Mouse (Mus musculus) urinary bladder, adult 18-20 months (tissue): ENCODE measurements around the gene Apoc2.
A peak's percentile ranks its signal among the peaks of the same experiment; 100 is the strongest.
"Not testable (repeated sequence)": the region's sequence is repeated elsewhere in the genome, so short reads cannot be mapped to it uniquely, and the experiment has no call there.

Source experiments
- DNase-seq, 2 experiments: peaks; one replicate each; pipeline ENCODE4 v3.0.0; 2022; ENCODE audit warnings: low spot score in 2 of 2, mixed read lengths in 2 of 2

Apoc2 gene

DNA sequence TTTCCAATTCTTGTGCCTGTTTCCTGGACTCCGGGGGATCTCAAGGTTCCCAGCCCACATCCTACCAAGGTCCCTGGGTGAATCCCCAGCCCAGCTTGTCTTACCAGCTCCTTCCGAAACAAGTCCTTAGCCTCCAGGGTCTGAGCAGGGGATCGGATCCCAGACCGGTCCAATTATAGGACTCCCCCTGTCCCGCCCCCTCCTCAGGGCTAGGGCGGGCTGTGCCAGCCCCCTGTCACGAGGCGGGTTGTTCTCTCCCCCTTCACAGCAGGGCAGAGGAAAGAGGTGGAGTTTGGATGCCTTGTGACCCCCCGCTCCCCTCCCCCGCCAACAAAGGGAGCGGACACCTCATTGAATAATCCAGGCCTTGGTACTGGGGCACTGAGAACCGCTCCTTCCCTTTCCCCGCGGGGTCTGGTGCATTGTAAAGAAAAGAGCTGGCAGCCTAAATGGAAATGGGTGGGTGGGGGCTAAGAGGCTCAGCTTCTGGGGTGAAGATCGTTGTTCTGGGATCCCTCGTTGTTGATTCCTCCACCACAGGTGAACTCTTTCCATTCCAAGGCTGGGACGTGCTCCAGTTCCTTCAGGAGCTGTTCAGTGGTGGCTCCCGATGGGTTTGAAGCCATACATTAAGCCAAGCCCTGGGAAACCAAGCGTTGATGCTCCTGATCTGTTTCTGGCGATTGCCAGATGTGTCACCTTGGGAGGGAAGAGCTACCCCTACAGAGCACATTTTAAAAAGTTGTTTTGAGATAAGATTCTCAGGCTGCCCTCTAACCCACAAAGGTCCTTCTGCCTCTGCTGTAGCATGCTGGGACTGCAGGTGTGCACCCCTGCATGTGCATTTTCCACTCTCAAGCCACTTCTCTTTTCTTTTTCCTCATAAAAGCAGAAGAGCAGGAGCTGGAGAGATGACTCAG lies 21.4 kb upstream of the Apoc2 start, which contains the start of gene Apoe:
Apoe (minus strand) TSS at position 282 of the 920 bp plus-strand sequence.
- DNase-seq: peak in 1 of 2 experiments; percentile 42

DNA sequence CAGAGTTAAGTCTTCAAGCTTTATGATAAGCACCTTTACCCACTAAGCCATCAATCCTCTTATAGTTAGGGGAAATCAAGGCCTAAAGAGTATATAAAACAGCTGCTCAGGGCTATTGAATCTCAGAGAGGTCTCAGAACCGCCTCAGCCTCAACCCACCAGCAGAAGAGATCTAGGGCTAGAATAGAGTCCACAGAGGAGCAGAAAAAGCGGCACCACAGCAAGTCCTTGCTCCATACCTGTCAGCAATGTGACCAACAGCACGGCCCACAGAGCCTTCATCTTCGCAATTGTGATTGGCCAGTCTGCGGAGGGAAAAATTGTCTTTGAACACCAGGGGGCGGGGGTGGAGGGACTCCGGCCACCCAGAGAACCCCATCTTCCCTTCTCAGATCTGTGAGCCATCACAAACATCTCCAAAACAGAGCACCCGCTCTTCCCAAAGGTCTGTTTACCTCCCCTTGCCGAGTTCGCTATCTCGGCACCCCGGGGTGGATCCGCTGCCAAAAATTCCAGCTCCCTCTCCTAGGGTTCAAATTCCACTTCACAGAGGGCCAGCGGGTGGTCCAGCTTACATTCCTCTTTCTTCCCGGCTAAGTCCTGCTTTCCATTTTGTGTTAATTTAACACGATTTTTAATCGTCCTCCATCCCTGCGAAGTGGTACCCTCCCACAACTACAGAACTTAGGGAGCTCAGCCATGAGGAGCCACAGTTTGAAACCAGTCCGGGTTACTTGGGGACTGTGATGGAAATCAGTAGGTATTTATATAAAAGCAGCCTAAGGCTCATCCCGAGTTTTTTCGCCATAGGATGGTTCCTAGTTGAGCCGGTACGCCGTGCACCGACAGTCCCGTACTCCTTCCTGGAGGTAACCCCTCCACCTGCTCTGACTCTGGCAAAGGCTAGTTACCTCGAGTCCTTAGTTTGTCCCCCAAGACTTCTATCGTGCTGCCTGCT lies 20.5 kb upstream of the Apoc2 start:
- no peak for DNase-seq

DNA sequence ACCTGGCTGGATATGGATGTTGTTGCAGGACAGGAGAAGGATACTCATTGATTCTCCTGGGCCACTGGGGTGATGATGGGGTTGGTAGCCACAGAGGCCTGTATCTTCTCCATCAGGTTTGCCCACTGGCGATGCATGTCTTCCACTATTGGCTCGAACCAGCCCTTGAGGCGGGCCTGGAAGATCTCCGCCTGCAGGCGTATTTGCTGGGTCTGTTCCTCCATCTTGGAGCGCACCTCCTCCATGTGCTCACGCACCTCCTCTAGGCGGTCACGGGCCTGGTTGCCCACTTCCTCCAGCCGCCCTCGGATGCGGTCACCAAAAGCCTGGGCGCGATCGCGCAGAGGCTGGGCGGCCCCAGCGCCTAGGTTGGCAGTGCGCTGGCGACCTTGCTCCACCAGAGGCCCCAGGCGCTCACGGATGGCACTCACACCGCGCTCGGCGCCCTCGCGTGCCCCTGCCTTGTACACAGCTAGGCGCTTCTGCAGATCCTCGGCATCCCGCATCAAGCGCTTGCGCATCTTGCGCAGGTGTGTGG lies 18.7 kb upstream of the Apoc2 start:
- no peak for DNase-seq

DNA sequence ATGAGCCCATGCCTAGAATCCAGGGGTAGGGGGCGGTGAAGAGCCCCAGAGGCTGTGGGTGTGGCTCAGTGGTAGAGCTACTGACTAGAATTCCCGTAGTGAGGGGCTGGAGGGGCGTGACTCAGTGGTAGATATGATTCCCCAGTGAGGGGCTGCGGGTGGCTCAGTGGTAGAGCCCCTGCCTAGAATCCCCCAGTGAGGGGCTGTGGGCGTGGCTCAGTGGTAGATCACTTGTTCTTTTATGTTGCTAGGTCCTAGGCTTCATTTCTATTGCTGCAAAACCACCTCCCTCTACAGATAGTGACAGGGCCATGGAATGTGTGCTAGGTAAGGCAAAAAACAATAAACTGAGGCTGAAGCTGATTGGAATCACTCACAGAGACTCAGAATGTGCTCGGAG lies 18.1 kb upstream of the Apoc2 start:
- DNase-seq: no peak

DNA sequence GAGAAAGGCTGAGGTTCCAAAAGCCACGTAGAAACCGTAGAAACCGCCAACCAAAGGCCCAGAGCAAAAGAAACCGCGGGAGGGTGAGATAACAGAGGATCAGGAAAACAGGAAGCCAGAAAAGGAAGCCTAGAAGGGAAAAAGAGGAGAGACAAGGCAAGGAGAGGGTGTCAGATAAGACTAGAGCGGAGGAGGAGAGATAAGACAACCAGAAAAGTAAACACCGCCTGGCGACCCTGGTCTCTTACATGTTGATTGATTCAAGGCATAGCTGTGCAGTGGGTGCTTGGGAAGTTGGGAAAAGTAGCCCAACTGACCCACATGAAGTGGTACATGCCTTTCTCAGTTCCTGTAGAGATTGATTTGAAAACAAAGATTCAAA lies 17.5 kb upstream of the Apoc2 start:
- no peak for DNase-seq

DNA sequence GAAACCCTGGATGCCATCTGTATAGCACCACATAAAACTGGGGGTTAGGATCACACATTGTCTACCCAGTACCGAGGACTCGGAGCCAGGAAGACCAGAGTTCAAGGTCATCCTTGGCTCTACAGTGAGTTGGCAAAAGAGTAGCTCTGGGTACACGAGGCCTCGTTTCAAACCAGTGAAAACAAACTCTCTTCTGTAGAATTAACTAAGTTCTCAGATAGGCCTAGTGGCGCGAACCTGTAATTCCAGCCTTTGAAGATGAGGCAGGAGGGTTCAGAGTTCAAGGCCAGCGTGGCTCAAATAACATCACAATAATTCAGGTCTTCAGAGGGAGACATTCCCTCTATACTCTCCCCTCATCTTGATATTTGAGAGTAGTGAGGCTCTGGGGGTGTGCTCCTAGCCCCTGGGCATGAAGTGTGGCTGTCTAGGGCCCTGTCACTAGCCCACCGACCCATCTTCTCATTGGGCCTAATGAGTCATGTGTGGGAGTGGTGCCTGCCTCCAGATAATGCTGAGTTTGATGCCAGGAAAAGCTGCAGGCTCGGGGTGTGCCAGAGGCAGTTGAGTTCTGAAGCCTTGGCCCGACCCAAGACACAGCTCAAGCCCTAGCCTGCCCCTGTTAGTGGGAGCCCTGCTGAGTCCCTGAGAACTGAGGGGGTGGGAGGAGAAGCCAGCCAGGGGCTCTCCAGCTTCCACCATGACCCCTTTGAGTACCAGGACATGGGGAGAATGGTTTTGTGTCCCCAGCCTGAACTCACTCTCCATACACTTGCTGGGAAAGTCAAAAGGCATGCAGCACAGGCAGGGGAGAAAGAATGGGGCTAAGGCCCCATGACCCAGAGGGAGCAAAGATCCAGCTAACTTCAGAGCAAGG lies 16.8 kb upstream of the Apoc2 start:
- DNase-seq: no peak

DNA sequence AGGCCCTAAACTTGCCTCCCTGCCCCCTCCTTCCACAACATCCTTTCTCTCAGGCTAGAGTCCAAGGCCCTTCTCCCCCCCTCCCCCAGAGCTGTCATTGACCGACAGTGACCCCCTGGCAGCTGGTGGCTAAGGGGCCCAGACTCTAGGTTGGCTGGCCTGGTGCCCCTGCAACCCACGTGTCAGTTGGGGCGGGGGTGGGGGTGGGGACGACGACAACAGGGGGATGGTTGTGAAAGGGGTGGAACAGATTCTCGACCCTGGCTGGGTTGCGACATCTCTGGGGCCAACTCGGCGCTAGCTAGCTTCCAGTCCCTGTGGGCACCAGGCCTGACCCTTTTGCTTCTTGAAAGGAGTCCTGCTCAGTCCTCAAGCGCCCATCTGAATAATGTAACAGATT lies 15.7 kb upstream of the Apoc2 start:
- peak in 1 of 2 experiments; percentile 50 for DNase-seq

DNA sequence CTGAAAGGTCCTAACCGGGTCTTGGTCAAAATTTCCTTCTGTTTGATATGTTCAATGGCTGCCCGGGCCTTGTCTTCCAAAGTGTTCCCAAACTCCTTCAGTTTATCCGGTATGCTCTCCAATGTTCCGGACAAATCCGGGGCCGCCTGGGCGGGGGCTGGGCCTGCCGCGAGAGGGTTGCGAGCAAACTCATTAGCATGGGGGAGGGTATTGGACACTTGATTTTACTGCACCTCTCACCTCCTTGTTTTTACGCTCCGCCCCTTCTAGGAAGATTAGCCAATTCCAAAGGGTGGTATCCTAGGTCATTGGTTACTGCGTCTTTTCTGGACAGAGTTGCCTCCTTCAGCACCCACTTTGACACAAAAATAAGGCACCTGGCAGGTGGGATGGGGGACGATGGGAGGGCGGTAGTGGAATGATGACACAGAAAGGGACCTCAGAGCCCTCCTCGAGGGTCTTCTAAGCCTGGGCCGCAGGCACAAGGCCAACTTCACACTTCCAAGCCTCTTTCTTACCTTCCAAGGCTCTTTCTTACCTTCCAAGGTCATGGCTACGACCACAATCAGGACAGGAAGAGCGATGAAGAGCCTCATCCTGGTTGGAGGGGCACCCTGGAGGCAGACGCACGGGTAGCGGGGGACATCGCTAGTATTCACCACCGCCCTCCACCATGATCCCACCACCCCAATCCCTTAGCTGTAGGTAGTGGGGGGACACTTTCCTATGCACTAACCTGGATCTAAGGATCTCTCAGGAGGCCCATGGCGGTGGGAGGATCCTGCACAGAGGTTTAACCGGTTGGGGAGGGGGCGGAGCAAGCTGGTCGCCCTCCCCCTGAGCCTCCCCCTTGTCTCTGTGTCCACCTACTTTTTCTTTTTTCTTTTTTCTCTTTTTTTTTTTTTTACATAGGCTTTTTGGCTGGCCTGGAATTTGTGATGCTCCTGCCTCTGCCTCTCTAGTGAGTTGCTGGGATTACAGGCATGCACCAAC lies 14.4 kb upstream of the Apoc2 start, which contains the start of gene Apoc1:
Apoc1 (minus strand) TSS at position 788 of the 993 bp plus-strand sequence.
- DNase-seq: no peak

DNA sequence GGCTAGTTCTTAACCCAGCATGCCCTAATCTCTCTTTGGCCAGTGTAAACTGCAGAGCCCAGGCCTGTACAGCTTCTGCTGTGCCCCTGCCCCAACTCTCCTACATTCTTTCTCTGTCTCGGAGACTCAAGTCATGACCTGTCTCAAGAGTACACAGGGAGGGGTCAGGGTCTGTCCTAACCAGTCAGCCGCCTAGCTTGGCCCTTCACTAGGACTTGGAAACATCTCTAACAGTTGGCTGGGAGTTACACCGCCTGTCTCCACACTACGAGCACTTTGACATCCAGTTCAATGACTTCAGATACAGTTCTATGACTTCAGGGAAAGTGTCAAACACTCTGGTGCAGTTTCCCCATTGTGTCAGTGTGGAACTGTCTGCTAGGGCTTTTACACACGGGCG lies 13.7 kb upstream of the Apoc2 start:
- DNase-seq: no peak

DNA sequence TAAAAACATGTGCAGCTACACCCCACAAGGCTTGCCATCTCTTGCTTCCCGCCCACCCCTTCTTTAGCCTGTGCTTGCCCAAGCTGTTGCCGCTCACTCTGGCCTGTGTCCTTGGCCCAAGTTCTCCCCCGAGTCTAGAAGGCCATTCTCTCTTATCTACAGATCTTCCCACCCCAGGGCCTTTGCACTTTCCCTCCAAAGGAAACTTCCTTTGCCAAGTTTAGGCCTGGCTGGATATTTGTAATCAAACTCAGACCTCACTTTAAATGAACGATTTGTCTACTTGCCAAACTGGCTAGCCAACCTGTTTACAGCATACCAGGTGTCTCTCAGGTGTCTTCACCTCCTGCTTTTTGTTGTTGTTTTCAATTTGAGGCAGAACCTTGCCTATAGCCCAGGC lies 13.1 kb upstream of the Apoc2 start:
- DNase-seq: no peak

DNA sequence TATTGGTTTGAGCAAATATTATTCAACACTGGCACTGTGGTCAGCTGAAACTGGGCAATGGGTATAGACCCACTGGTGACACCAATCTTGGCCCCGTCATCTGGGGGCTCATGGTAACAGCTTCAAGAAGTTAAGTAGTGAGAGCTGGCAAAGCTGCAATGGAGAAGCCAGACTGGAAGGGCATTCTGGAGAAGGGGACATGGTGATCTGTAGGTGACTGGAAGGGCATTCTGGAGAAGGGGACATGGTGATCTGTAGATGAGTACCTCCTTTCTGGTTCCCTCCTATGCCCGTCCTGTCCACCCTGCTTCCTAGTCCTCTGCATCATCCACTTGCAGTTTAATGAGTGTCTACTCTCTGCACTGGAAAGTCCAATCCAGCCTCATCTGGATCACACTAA lies 10.9 kb upstream of the Apoc2 start:
- DNase-seq: no peak

DNA sequence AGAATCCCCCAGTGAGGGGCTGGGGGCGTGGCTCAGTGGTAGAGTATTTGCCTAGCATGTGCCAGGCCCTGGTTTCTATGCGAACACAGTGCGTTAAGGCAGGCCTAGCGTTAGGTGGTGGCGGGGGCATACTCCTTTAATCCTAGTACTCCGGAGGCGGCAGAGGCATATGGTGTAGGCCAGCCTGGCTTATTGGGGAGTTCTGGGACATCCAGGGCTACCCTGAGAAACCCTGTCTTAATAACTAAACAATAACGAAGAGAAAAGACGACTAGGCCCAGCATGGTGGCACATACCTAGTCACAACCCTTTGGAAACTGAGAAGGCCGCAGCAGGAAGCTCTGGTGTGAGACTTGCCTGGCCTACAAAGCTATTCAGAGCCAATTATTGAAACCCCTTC lies 10.4 kb upstream of the Apoc2 start:
- DNase-seq: no peak

DNA sequence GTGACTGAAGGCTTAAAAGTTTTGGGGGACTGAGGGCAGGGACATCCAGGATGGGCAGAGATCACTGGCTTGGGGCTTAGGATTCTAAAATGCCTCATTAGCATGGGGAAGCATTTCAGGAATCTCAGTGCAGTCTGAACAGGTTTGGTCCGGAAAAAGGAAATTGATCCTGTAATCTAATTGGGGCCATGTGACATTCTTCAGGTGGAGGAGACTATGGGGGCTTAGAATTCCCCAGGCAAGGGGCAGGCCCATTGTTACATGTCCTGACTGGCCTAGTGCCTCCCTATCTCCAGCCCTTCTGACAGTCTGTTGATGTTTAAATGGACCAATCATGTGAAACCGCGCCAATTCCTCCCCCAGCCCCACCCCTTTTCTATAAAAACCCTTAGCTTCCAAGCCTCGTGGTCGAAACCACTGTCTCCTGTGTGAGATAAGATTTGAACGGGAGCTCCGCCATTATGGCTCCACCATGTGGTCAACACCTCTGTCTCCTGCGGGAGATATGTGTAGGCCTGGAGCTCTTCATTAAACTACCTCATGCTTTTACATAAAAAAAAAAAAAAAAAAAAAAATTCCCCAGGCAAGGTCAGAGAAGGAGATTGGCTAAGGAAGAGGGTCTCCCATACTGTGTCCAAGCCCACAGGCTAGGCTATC lies 9.3 kb upstream of the Apoc2 start:
- DNase-seq: not testable (repeated sequence)

DNA sequence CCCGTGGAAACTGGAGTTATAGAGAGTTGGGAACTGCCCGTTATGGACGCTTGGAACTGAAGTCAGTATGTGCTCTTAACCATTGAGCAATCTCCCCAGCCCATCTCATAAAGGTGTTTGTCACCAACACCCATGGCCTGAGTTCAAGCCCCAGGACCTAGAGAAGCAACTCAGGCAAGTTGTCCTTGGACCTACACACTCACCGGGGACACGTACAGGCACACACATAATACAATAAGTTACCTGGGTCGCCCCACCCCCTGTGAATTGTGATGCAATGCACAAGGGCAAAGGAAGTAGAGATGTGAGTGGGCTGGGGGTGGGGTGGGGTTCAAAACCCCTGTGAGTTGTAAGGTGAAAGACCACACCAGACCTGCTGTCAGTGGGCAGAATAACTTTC lies 8.8 kb upstream of the Apoc2 start:
- DNase-seq: no peak

DNA sequence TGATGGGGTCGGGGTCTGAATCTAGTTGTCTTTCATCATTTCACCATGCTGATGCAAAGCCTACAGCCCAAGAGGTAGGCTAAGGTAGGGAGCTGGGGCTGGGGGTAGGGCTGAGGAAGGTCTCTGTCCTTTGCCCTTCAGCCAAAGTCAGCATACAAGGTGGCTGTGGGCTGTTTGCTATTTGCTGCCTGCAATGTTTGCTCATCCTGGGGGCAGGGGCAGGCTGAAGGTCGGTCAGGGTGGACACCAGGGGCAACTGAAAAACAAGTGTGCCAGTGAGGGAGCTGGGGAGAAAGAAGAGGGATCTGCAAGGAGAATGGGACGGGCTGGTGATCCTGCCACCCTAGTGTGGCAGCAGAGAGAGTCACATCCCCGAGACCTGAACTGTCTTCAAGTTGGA lies 7.6 kb upstream of the Apoc2 start:
- DNase-seq: no peak

DNA sequence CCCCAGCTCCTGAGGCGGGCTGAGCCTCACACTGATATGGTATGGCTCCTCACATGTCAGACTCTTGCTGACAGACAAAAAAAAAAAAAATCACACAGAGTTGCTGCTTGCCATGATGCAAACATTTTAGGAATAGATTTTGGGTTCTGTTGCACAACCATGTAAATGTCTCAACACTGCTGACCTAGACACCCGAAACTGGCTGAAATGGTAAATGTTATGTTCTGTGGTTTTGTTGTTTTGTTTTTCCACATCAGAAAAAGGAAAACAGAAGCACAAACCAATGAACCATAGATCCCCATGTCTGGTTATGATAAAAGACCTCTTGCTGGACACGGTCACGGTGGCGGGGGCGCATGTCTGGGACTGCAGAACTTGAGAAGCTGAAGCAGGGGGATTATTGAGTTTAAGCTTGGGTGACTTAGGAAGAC lies 6.0 kb upstream of the Apoc2 start:
- no peak for DNase-seq

DNA sequence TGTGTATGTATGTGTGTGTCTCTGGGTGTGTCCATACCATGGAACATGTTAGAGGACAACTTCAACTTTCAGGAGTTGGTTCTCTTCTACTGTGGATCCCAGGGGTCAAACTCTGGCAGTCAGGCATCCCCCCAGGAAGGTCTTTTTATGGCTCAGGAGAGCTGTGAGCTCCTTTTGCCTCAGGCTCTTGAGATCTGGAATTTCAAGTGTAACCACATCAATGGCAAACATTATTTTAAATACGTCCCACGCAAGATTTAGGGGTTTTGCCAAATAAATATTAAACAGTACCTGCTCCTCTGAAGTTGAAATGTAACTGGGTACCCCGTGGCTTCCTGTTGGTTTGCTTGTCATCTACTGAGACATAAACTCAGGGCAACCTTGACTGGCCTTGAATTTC lies 5.2 kb upstream of the Apoc2 start:
- no peak for DNase-seq

DNA sequence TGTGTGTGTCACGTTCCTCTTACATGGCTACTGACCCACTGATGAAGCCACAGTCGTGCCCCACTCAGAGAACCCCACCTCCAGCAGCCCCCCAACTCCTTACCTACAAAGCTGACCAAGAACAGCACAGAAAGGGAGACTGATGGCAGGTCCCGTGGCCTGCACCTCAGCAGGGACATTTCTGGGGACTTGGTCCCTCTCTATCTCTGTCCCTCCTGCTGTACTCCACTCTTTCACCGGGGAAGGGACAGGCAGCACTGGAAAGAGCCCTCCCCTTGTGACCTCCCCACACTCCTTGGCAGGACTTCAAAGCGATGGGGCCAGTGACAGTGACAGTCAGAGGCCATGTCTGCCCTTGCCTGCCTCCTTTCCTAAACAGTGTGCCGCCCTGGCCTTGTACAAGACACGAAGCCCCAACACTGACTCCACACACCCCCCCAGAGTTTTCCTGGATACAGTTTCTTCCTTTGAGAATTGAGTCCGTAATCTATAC lies 3.5 kb upstream of the Apoc2 start, which contains the start of the genes Gm44805 and Apoc4:
Gm44805 (minus strand) TSS at position 222 of the 493 bp plus-strand sequence.
Apoc4 (minus strand) TSS at position 278 of the 493 bp plus-strand sequence.
- no peak for DNase-seq

DNA sequence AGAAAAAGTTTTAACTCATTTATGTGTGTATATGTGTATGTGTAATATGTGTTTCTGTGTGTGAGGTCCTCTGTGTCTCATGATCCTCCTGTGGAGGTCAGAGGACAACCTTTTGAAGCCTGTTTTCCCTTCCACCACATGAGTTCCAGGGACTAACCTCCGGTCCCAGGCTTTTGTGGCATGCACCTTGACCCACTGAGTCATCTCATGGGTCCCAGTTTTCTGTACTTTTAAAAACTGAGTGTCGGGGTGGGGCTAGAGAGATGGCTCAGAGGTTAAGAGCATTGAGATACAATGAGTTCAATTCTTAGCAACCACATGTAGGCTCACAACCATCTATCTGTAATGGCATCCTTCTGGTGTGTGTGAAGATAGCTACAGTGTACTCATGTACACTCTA lies 3.0 kb upstream of the Apoc2 start:
- DNase-seq: no peak
